Mouse (Mus musculus) cerebellum, adult 2 months (tissue): ENCODE results near the gene Smyd5. TPM values are rescaled to one million over a fixed set of nuclear protein-coding genes. Genes with fewer than 3 reads are reported as not detected.

Experiments
- DNase-seq, 2 experiments: peaks; one replicate each; pipeline ENCODE4 v3.0.0; 2021
- H3K27ac ChIP-seq: fragments of 200-500 bp; 2 replicates; pipeline ENCODE4 v1.5.1; 2012; ENCODE audit warnings: low read length, control low read depth, inconsistent platforms; ENCODE audit not compliant: insufficient read depth
- H3K27me3 ChIP-seq: fragments of 200-500 bp; 2 replicates; pipeline ENCODE4 v1.6.1; 2012; ENCODE audit warnings: inconsistent platforms, mild to moderate bottlenecking, low read length, moderate library complexity; ENCODE audit not compliant: control insufficient read depth, insufficient read depth
- H3K4me1 ChIP-seq: fragments of 200-500 bp; 2 replicates; pipeline ENCODE4 v1.6.1; 2011; ENCODE audit warnings: low read length; ENCODE audit not compliant: control insufficient read depth, insufficient read depth
- H3K4me3 ChIP-seq: fragments of 200-500 bp; replicated peaks from 2 replicates; pipeline ENCODE3; 2011; ENCODE audit warnings: mild to moderate bottlenecking, low read depth, low read length, control low read depth; ENCODE audit not compliant: insufficient read depth
- CTCF ChIP-seq: fragments of 200-500 bp; IDR thresholded peaks from 2 replicates; pipeline ENCODE4 v1.5.1; 2011; ENCODE audit warnings: low read depth, mild to moderate bottlenecking, control low read depth, low read length, moderate library complexity, borderline replicate concordance; ENCODE audit not compliant: insufficient read depth
- POLR2A ChIP-seq: fragments of 200-500 bp; IDR thresholded peaks from 2 replicates; pipeline ENCODE4 v1.6.1; 2011; ENCODE audit warnings: low read length, control low read depth, borderline replicate concordance; ENCODE audit not compliant: insufficient read depth
- WGBS: fragments of 180-500 bp; shearing (Covaris S2); methylation state at CpG from one replicate; pipeline ENCODE4 v1.1.7; 2018; 5-methylcytosine and 5-hydroxymethylcytosine counted together
- polyA plus RNA-seq: library from polyadenylated mRNA; depleted of rRNA; stranded (reverse); fragments of >200 nt; gene quantifications from 2 replicates; pipeline ENCODE4 v1.2.3, GENCODE M21; 2012

The Smyd5 gene
- polyA plus RNA-seq, 1 experiment = 38.8 TPM

- H3K4me3 ChIP-seq = peak within 1 kb of the TSS; percentile 80
- DNase-seq = peak; percentile 97 to 98
- under 1% methylated on average over 54 of the region's 54 CpGs for WGBS
- peak; percentile 70; the same call in 1 of the 2 replicates for TF ChIP-seq POLR2A
- no peak for TF ChIP-seq CTCF
- no peaks in the 10 kb centered on the region for H3K27me3 ChIP-seq
- H3K27ac ChIP-seq = peak within 1 kb of the TSS; percentile 16; the same call in 1 of the 2 replicates
- H3K4me1 ChIP-seq = 0 out of 2 replicates have a peak, but pooled peaks cover 2% of the 10 kb centered on the region
These were observed 20.0 kb downstream of the Smyd5 start, which contains the start of gene Pradc1 for GRCm38 (mm10) chr6:85451664-85452410. Gene Pradc1 (minus strand): TSS chr6:85451970.

DNA sequence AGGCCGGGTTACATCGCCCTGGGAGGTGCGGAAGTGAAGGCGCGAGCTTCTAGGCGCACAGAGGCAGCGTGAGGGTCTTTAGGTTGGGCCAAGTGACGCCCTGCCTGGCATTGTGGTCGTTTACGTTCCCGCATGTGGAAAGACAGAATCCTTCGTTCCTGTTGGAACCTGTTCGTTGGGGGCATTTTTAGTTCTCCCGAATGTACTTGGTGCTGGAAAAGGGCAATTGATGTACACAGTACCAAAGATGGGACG lies 20.5 kb downstream of the Smyd5 start:
- 0 out of 2 replicates have a peak, but pooled peaks cover 2% of the 10 kb centered on the region for H3K4me1 ChIP-seq
- TF ChIP-seq POLR2A (no peak), CTCF (0 out of 2 replicates have a peak, but pooled peaks have one; percentile 1)
- WGBS = under 1% methylated on average over 15 of the region's 15 CpGs
- no peaks in the 10 kb centered on the region for H3K27me3 ChIP-seq
- no peak for DNase-seq
- H3K4me3 ChIP-seq = peak overlapping the region; percentile 80
- peak overlapping the region; percentile 4; the same call in 1 of the 2 replicates for H3K27ac ChIP-seq

DNA sequence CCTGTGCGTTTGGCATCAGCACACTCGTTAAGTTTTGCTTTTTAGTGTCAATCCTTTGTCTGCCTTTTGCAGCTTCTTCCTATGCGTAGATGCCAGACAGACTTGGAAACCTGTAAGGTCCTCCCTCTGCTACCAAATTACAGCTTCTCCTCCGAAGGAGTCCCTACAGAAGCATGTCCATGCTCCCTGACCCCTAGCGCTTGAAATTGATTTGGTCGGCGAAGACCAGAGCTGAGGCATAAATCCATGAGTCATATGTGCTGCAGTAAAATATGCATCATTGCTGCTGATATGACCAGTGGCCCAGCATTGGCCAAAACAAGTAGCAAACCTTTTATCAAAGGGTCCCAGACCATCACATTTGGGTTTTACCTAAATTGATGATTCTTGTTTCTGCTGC lies 21.0 kb downstream of the Smyd5 start:
- Histone ChIP-seq H3K27ac (no peak overlapping the region), H3K27me3 (no peaks in the 10 kb centered on the region), H3K4me3 (peak overlapping the region; percentile 80), H3K4me1 (0 out of 2 replicates have a peak, but pooled peaks cover 2% of the 10 kb centered on the region)
- WGBS = 2% methylated on average over 7 of the region's 7 CpGs
- DNase-seq = no peak
- TF ChIP-seq CTCF = no peak
- no peak for TF ChIP-seq POLR2A

DNA sequence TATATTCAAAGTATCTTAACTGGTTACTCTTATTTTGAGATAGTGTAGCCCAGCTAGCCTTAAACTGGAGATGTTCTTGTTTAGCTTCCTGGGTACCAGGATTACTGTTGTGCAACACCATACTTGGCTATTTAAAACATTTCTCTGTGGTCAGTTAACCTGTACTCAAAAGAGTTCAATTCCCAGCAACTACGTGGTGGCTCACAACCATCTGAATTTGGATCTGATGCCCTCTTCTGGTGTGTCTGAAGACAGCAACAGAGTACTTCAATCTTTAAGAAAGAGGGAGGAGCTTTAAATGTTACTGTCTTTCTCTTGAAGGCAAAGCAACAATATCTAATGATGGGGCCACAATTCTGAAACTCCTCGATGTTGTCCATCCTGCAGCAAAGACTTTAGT lies 27.8 kb downstream of the Smyd5 start:
- Histone ChIP-seq H3K27ac (no peak overlapping the region), H3K4me1 (no peaks in the 10 kb centered on the region), H3K4me3 (no peak overlapping the region), H3K27me3 (no peaks in the 10 kb centered on the region)
- DNase-seq = no peak
- TF ChIP-seq CTCF (no peak), POLR2A (no peak)
- WGBS = 87% methylated on average over 2 of the region's 2 CpGs

- TF ChIP-seq POLR2A (no peak), CTCF (peak; percentile 45; the same call in 1 of the 2 replicates)
- peak in 1 of 2 experiments; percentile 31 for DNase-seq
- H3K4me1 ChIP-seq = no peaks in the 10 kb centered on the region
- no peak overlapping the region for H3K4me3 ChIP-seq
- H3K27ac ChIP-seq = no peak overlapping the region
- H3K27me3 ChIP-seq = no peaks in the 10 kb centered on the region
These were observed 33.6 kb downstream of the Smyd5 start for GRCm38 (mm10) chr6:85465381-85465780.

- H3K27ac ChIP-seq = no peak overlapping the region
- TF ChIP-seq POLR2A (no peak), CTCF (no peak)
- H3K4me3 ChIP-seq = no peak overlapping the region
- no peak for DNase-seq
- H3K4me1 ChIP-seq = no peaks in the 10 kb centered on the region
- no peaks in the 10 kb centered on the region for H3K27me3 ChIP-seq
- 46% methylated on average over 5 of the region's 5 CpGs for WGBS
These were observed 38.1 kb downstream of the Smyd5 start for GRCm38 (mm10) chr6:85469660-85470430.

- DNase-seq = no peak
- no peaks in the 10 kb centered on the region for H3K4me1 ChIP-seq
- no peak overlapping the region for H3K27ac ChIP-seq
- 54% methylated on average over 8 of the region's 8 CpGs for WGBS
- TF ChIP-seq CTCF = no peak
- TF ChIP-seq POLR2A = no peak
- no peak overlapping the region for H3K4me3 ChIP-seq
- no peaks in the 10 kb centered on the region for H3K27me3 ChIP-seq
These were observed 40.2 kb downstream of the Smyd5 start for GRCm38 (mm10) chr6:85471962-85472361.
